Mouse (Mus musculus): ENCODE data around the gene Spata1. TPM values are rescaled to one million over a fixed set of nuclear protein-coding genes. Genes with fewer than 3 reads are reported as not detected.

The Spata1 gene
- total and polyA plus RNA-seq, 3 experiments = 1.2 to 2.3 (median 1.4) TPM

DNA sequence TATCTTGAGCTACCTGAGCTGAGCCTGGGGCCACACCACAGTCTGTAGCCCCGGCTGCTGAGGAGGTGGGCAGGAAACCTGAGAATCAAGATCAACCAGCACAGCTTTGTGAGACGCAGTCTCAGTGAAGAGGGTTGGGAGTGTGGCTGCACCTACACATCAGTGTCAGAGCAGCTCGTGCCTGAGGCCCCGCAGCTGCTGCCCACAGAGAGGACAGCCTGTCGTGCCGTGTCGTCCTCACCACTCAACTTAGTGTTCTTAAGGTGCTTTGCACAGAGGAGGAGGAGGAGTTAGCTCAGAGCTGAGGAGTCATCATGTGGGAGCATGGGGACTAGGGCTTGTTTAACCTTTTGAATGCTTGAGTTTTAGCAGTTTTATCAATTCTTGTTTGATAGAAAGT lies 73.7 kb downstream of the Spata1 start:
- H3K4me3 ChIP-seq = no peak overlapping the region
- TF ChIP-seq EP300 (IDR thresholded peaks at IDR 0.05; ENCODE audit: insufficient read depth, low read depth, low read length) = no peak
- TF ChIP-seq CTCF (IDR thresholded peaks at IDR 0.05) = no peak
- no peak for TF ChIP-seq POLR2A (IDR thresholded peaks at IDR 0.05; ENCODE audit: insufficient read depth, low read depth, low read length)
- no peaks in the 10 kb centered on the region for H3K79me2 ChIP-seq (replicated peaks; ENCODE audit: control insufficient read depth, insufficient read depth, low read length)
- H3K27ac ChIP-seq = no peak overlapping the region
- no peaks in the 10 kb centered on the region for H3K36me3 ChIP-seq (ENCODE audit: control insufficient read depth, insufficient read depth, low read length)
- no peak overlapping the region for H3K9ac ChIP-seq (ENCODE audit: low read depth, low read length)
- DNase-seq = no peak
- WGBS = 88% methylated on average over 7 of the region's 7 CpGs
- intact Hi-C loops (cut with DNase I) = no loop called here
- H3K27me3 ChIP-seq (ENCODE audit: control insufficient read depth, insufficient read depth, low read length) = no peaks in the 10 kb centered on the region
- no peaks in the 10 kb centered on the region for H3K4me1 ChIP-seq (ENCODE audit: control insufficient read depth, insufficient read depth, low read length)

- H3K4me1 ChIP-seq (ENCODE audit: control insufficient read depth, insufficient read depth, low read length) = no peaks in the 10 kb centered on the region
- intact Hi-C loops (cut with DNase I) = no loop called here
- no peaks in the 10 kb centered on the region for H3K79me2 ChIP-seq (replicated peaks; ENCODE audit: control insufficient read depth, insufficient read depth, low read length)
- H3K36me3 ChIP-seq (ENCODE audit: control insufficient read depth, insufficient read depth, low read length) = no peaks in the 10 kb centered on the region
- H3K27ac ChIP-seq = no peak overlapping the region
- no peaks in the 10 kb centered on the region for H3K27me3 ChIP-seq (ENCODE audit: control insufficient read depth, insufficient read depth, low read length)
- WGBS = 54% methylated on average over 7 of the region's 7 CpGs
- DNase-seq = no peak
- H3K9ac ChIP-seq (ENCODE audit: low read depth, low read length) = no peak overlapping the region
- TF ChIP-seq EP300 (IDR thresholded peaks at IDR 0.05; ENCODE audit: insufficient read depth, low read depth, low read length) (no peak), CTCF (IDR thresholded peaks at IDR 0.05) (no peak), POLR2A (IDR thresholded peaks at IDR 0.05; ENCODE audit: insufficient read depth, low read depth, low read length) (no peak)
- no peak overlapping the region for H3K4me3 ChIP-seq
Measured at GRCm38 (mm10) chr3:146424306-146424900, 75.2 kb downstream of the Spata1 start.

- no peaks in the 10 kb centered on the region for H3K4me1 ChIP-seq (ENCODE audit: control insufficient read depth, insufficient read depth, low read length)
- intact Hi-C loops (cut with DNase I) = no loop called here
- H3K79me2 ChIP-seq (replicated peaks; ENCODE audit: control insufficient read depth, insufficient read depth, low read length) = no peaks in the 10 kb centered on the region
- WGBS = 88% methylated on average over 7 of the region's 7 CpGs
- H3K36me3 ChIP-seq (ENCODE audit: control insufficient read depth, insufficient read depth, low read length) = no peaks in the 10 kb centered on the region
- H3K27me3 ChIP-seq (ENCODE audit: control insufficient read depth, insufficient read depth, low read length) = no peaks in the 10 kb centered on the region
- no peak overlapping the region for H3K27ac ChIP-seq
- no peak for DNase-seq
- H3K9ac ChIP-seq (ENCODE audit: low read depth, low read length) = no peak overlapping the region
- TF ChIP-seq CTCF (IDR thresholded peaks at IDR 0.05) (peak; percentile 39), EP300 (IDR thresholded peaks at IDR 0.05; ENCODE audit: insufficient read depth, low read depth, low read length) (no peak), POLR2A (IDR thresholded peaks at IDR 0.05; ENCODE audit: insufficient read depth, low read depth, low read length) (no peak)
- H3K4me3 ChIP-seq = no peak overlapping the region
Measured at GRCm38 (mm10) chr3:146423710-146424109, 75.8 kb downstream of the Spata1 start.

- 28% methylated on average over 8 of the region's 8 CpGs for WGBS
- no peak for DNase-seq
- Histone ChIP-seq H3K4me1 (ENCODE audit: control insufficient read depth, insufficient read depth, low read length) (no peaks in the 10 kb centered on the region), H3K79me2 (replicated peaks; ENCODE audit: control insufficient read depth, insufficient read depth, low read length) (no peaks in the 10 kb centered on the region), H3K27ac (no peak overlapping the region), H3K9ac (ENCODE audit: low read depth, low read length) (no peak overlapping the region), H3K36me3 (ENCODE audit: control insufficient read depth, insufficient read depth, low read length) (no peaks in the 10 kb centered on the region), H3K27me3 (ENCODE audit: control insufficient read depth, insufficient read depth, low read length) (no peaks in the 10 kb centered on the region), H3K4me3 (no peak overlapping the region)
- intact Hi-C loops (cut with DNase I) = no loop called here
- TF ChIP-seq POLR2A (IDR thresholded peaks at IDR 0.05; ENCODE audit: insufficient read depth, low read depth, low read length) = no peak
- TF ChIP-seq CTCF (IDR thresholded peaks at IDR 0.05) = no peak
- TF ChIP-seq EP300 (IDR thresholded peaks at IDR 0.05; ENCODE audit: insufficient read depth, low read depth, low read length) = no peak
Measured at GRCm38 (mm10) chr3:146421787-146422186, 77.8 kb downstream of the Spata1 start.

DNA sequence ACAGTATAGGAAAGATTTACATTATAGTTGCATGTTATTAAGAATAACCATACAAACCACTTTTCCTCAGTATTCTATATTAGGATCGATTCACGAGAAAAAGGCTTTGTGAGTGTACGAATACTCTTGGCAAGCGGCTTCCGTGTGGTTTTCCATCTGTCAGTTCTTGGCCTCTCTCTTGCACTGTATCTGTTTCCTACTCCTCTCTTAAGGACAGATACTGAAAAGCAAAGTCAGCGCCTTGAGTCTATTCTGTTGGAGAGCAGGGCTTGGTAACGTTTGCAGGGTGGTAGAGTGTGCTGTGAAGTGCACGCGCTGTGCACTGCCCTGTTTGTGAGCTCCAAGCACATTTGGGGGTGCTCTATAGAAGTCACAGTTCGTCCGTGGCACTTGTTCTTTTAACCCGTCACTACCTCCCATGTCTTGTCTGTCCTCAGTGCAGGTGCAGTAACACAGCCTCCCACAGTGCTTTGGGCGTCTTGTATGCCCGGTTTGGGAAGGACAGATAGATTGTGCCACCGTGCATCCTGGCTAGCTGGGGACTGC lies 79.5 kb downstream of the Spata1 start:
- TF ChIP-seq EP300 (IDR thresholded peaks at IDR 0.05; ENCODE audit: insufficient read depth, low read depth, low read length) (no peak), CTCF (IDR thresholded peaks at IDR 0.05) (no peak)
- intact Hi-C loops (cut with DNase I) = no loop called here
- 81% methylated on average over 15 of the region's 15 CpGs for WGBS

DNA sequence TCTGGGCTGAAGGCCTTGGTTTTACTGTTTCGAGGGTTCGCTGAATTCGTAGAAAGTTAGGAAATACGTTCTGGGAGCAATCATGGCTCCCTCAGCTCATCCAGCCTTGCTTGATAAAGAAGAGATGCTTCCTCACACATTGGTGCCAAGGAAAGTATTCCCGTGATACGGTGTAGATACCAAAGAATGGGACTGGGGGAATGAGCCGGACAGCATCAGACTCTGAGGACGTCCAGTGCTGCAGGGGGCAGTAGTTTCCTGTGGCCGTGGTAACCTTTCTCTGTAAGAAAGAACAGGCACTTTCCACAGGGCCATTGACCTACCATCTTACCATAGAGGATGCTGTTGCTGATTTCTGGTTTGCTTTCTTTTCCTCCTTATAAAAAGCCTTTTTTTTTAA lies 80.0 kb downstream of the Spata1 start:
- WGBS = 73% methylated on average over 9 of the region's 9 CpGs
- no peak overlapping the region for H3K27ac ChIP-seq
- intact Hi-C loops (cut with DNase I) = no loop called here
- no peak for DNase-seq
- no peak for TF ChIP-seq CTCF (IDR thresholded peaks at IDR 0.05)
- no peak for TF ChIP-seq POLR2A (IDR thresholded peaks at IDR 0.05; ENCODE audit: insufficient read depth, low read depth, low read length)
- TF ChIP-seq EP300 (IDR thresholded peaks at IDR 0.05; ENCODE audit: insufficient read depth, low read depth, low read length) = no peak
- no peaks in the 10 kb centered on the region for H3K4me1 ChIP-seq (ENCODE audit: control insufficient read depth, insufficient read depth, low read length)
- H3K27me3 ChIP-seq (ENCODE audit: control insufficient read depth, insufficient read depth, low read length) = no peaks in the 10 kb centered on the region
- H3K36me3 ChIP-seq (ENCODE audit: control insufficient read depth, insufficient read depth, low read length) = no peaks in the 10 kb centered on the region
- H3K4me3 ChIP-seq = no peak overlapping the region
- no peak overlapping the region for H3K9ac ChIP-seq (ENCODE audit: low read depth, low read length)
- H3K79me2 ChIP-seq (replicated peaks; ENCODE audit: control insufficient read depth, insufficient read depth, low read length) = no peaks in the 10 kb centered on the region

More for the DNA sequence above, 79.5 kb downstream of the Spata1 start:
- Histone ChIP-seq H3K4me3 (no peak overlapping the region), H3K36me3 (ENCODE audit: control insufficient read depth, insufficient read depth, low read length) (no peaks in the 10 kb centered on the region), H3K79me2 (replicated peaks; ENCODE audit: control insufficient read depth, insufficient read depth, low read length) (no peaks in the 10 kb centered on the region), H3K4me1 (ENCODE audit: control insufficient read depth, insufficient read depth, low read length) (no peaks in the 10 kb centered on the region), H3K27ac (no peak overlapping the region), H3K27me3 (ENCODE audit: control insufficient read depth, insufficient read depth, low read length) (no peaks in the 10 kb centered on the region), H3K9ac (ENCODE audit: low read depth, low read length) (no peak overlapping the region)
- no peak for DNase-seq
